Mouse (Mus musculus) regulatory T cell (primary cell): ENCODE results near the gene Slk.

Experiments
- in situ Hi-C: fragments of 300-600 bp; cut with MboI, MseI; formaldehyde crosslinking; loops from one replicate; pipeline ENCODE4 v1.15.1; 2025; ENCODE audit warnings: high pct_unique_total_duplicates

Slk gene

DNA sequence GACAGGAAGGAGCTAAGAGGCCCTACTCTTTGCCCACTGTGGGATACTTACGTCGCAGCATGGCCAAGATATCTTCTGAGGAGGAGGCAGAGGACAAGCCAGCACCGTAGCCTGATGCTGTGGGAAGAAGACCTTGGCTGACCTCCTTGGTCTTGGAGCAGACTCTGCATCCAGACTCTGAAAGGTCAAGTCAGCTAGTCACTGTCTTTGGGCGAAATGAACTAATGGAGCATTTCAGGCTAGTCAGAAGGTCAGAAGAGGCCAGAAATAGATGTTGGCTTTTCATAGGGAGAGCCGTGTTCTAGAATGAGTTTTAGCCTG, 71.6 kb downstream of the Slk start:
- in situ Hi-C loops: loop anchor here (5.0 kb wide), 1 partner anchor 146 kb away; no protein-coding TSS in a partner anchor

DNA sequence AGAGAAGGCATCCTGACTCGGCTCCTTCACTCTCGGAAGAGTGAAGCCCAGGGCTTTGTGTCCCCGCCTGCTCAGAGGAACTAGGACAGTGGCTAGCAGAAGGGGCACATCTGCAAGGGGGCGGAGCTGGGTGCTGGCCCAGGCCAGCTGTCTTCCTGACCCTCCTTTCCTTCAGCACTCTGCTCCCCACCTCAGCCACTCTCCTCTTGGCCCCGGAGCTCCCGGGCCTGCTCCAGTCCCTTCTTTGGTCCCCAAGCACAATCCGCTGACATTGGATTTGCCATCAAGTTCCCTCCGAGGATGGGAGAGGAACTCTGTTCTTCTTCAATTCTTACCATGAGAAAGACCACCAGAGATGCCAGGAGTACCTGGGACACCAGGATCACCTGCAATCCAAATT, 72.8 kb downstream of the Slk start:
- in situ Hi-C loops: loop anchor here (5.0 kb wide), 1 partner anchor 145 kb away; no protein-coding TSS in a partner anchor

DNA sequence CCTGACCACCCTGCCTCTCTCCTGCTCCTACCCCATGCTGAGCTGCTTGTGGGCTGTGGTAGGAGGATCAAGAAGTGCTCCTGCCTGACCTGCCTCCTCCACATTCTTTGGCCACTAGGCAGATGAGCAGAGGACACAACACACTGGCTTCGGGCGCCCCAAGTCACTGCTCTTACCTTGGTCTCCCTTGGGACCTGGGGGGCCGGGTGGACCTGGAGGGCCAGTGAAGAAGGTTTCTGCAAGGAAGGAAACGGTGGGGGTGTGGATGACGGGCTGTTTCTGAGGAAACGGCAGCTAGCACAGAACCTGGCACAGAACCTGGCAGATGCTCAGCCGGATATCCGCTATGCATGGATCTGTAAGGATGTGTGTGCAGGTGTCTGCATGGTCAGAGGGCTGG, 73.7 kb downstream of the Slk start:
- in situ Hi-C loops: loop anchor here (5.0 kb wide), 1 partner anchor 144 kb away; no protein-coding TSS in a partner anchor

DNA sequence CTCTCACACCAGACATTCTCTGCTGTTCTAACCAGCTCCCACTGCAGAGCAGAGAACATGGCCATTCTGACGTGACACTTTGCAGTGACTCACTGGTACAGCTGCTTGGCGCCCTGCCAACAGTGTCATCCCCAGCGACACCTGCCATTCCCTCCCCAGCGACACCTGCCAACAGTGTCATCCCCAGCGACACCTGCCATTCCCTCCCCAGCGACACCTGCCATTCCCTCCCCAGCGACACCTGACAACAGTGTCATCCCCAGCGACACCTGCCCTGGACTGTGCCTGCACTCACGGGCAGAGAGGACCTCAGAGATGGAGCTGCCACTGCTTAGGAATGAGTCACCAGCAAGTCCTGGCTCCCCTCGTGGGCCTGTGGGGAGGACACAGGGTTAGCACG, 75.4 kb downstream of the Slk start:
- in situ Hi-C loops: loop anchor here (5.0 kb wide), 1 partner anchor 142 kb away; no protein-coding TSS in a partner anchor

DNA sequence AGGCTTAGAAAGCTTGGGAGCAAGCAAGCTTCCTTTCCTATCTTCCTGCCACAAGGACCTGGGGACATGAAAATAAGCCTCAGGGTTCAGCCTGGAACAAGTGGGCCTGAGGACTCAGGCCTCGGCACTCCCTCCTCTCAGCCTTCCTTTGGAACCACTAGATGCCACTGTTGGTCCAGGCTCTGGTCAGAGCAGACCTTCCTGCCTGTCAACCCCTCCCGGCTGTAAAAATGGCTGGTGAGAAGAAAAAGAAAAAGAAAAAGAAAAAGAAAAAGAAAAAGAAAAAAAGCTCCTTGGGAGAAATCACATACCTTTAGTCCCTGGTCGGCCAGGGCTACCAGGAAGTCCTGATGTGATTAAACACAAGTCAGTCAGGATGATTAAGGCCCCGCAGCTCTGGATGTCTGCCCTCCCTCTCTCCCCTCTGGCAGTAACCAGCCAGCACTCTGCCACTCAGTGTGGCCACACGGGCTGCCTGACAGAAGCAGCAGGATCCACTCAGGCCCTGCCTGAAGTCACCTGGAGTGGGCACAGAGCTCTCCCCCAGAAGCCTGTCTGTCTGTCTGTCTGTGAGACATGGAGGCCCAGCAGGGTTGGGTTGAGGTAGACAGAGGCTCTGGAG, 79.5 kb downstream of the Slk start:
- in situ Hi-C loops: no loop called here

DNA sequence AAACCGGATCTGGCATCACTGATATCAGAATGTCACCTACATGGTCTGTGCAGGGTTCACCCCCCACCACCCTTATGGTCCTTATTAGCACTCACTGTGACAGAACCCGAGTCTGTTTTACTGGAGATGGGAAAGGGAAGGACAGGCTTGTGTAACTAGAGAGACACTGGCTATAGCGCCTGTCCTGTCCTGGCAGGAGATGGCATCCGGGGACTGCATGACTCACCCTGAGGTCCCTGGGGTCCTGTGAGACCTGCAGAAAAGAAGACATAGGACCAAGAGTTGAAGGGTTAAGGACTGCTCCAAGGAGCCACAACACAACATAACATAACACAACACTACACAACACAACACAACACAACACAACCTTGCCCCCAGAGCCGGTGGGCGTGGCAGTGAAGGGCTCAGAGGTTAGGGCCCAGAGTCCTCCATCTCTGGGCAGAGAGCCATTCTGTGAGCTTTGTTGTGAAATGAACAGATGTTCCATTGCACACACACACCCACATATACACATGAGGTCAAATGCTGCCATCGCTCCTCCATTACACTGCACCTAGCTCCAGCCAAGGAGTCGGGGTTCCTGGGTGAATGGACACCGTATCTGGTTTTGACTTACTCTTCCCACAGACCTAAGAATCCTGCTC, 80.4 kb downstream of the Slk start:
- in situ Hi-C loops: no loop called here

DNA sequence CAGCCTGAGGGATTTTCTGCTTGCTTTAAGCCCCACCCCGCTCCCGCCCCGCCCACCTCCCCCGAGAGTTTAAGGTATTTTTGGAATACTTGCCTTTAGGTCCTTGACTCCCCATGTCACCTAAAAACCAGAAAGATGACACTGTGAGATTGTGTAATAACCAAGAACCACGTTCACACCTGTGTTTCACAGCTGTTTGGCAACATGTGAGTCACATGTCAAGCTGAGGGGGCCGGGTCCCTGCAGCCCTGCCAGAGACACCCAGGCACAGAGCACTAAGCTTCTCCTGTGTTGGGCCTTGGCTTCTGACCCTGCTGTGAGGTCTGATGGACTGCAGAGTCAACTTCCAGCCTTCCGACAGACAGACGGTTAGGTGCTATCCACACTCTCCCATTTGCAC, 88.1 kb downstream of the Slk start:
- in situ Hi-C loops: no loop called here

DNA sequence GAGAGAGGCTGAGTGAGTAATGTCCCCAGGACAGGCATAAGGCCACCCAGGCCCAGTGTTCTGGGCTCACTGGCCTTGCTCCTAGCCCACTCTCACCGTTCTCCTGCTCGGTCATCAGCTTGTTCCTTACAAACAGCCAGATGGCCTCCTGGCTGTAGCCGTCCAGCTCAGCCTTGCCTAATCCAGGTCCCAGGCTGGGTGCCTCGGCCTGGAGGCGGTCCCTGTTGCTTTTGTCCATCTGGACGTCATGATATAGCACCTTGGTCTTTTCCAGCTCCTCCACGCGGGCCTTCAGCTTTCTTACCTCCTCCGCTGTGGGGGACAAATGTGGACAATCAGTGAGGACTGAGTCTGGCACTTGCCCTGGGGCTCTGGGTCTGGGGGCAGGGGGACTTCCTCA, 88.9 kb downstream of the Slk start:
- in situ Hi-C loops: no loop called here

DNA sequence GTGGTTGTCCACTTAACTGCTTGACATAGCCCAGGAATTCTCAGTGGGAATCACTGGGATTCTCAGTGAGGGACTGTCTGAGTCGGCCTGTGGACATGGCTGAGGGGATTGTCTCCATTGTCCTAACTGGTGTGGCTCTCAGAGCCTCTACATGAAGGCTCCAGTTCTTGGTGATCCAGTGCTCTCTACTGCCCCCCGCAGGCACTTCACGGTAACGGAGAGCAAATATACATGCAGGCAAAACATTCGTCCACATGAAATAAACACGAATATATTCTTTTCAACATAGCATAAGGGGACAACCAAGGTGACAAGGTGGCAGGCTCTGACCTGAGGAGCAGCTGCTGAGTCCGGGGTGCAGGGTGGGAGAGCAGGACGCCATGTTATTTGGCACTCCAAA, 94.9 kb downstream of the Slk start:
- in situ Hi-C loops: no loop called here

DNA sequence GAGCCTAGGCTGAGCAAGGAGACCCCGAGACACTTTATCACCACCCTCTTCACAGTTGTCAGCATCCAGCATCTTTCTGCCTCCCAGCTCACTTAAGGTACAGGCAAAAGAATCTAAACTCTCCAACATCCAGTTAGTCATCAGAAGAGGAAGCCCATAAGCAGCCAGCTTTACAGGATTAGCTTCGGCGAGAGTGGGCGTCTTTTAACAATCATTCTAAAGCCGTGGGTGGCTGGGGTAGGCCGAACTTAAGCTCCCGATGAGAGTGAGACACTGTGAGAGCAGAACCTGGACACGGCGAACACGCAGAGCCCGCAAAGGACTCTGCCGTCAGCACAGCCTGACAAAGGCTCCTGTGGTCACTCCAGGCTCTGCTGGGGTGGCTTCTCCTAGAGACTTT, 99.2 kb downstream of the Slk start:
- in situ Hi-C loops: no loop called here

DNA sequence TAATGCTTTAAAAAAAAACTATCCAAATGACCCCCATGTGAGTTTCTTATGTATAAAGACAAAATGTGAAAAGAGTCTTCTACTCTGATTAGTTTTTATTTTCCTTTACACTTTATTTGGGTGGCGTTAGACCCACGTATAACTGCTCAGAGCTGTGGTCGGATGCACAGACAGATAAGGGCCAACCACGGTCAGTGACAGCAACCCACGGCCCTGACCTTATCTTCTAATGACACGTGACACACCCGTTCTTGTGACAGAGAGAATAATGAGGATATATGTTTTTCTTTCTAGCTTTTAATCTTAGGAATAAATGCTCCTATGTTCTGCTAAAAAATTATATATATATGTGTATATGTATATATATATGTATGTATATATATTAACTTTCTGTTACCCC, 110.1 kb downstream of the Slk start:
- in situ Hi-C loops: no loop called here

DNA sequence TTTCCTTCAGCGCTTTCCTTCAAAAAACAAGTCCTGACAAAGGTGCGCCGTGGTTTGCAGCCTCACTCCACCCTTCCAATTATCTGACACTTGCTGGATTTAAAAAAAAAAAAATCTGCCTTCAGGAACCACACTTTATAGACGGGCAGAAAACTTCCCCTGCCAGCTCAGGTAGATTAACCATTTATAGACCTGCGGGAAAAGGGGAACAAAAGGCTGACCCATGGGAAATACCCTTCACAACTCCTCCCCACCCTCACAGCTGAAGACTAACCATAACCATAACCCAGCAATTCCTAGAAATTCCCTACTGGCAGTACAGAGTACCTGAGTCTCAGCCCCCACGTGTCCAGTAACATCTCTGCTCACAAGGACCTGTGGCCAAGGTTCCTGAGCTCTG, 112.5 kb downstream of the Slk start, which contains the start of gene Col17a1:
TSS of gene Col17a1 (minus strand) at position 101 of the 400 bp plus-strand sequence.
- in situ Hi-C loops: no loop called here
